Comparison of ENCODE assay signal across 8 mouse cellular contexts in genomic region chr11:75533314-75534015, GRCm38 (mm10). TPM values are rescaled to one million over a fixed set of nuclear protein-coding genes. Genes with fewer than 3 reads are reported as not detected.
DNase-seq lines count a peak whose midpoint lies in the region; ATAC-seq lines count a peak whose summit lies in the region.

No protein-coding gene starts in this region.

- no peaks in the 10 kb centered on the region for H3K9me3 ChIP-seq in heart, embryonic 12.5 days (replicated peaks)
- H3K9me3 ChIP-seq in forebrain, embryonic 16.5 days (ENCODE audit: control insufficient read depth, low read length): no peaks in the 10 kb centered on the region
- no peaks in the 10 kb centered on the region for H3K9me3 ChIP-seq in midbrain, embryonic 10.5 days (replicated peaks)

- peak overlapping the region; percentile 7; the same call in 1 of the 2 replicates for H3K4me3 ChIP-seq in heart, embryonic 12.5 days
- H3K4me3 ChIP-seq in forebrain, embryonic 16.5 days (replicated peaks; ENCODE audit: low read length): peak overlapping the region; percentile 78
- peak overlapping the region; percentile 87; the same call in 1 of the 2 replicates for H3K4me3 ChIP-seq in midbrain, embryonic 10.5 days

- no peak overlapping the region for H3K27ac ChIP-seq in heart, embryonic 12.5 days (ENCODE audit: poor library complexity, severe bottlenecking)
- H3K27ac ChIP-seq in forebrain, embryonic 16.5 days (ENCODE audit: low read length): no peak overlapping the region
- no peak overlapping the region for H3K27ac ChIP-seq in midbrain, embryonic 10.5 days (replicated peaks)

- peaks cover 15% of the 10 kb centered on the region; the same call in 1 of the 2 replicates for H3K27me3 ChIP-seq in heart, embryonic 12.5 days (replicated peaks)
- H3K27me3 ChIP-seq in forebrain, embryonic 16.5 days (replicated peaks; ENCODE audit: control insufficient read depth, insufficient read depth, low read length): no peaks in the 10 kb centered on the region
- H3K27me3 ChIP-seq in midbrain, embryonic 10.5 days (ENCODE audit: low read depth, poor library complexity, severe bottlenecking): peaks cover 12% of the 10 kb centered on the region

- peaks cover 43% of the 10 kb centered on the region for H3K4me1 ChIP-seq in heart, embryonic 12.5 days (replicated peaks)
- H3K4me1 ChIP-seq in forebrain, embryonic 16.5 days (replicated peaks; ENCODE audit: control insufficient read depth, insufficient read depth, low read length): peaks cover 36% of the 10 kb centered on the region
- H3K4me1 ChIP-seq in midbrain, embryonic 10.5 days: peaks cover 49% of the 10 kb centered on the region

- no peak overlapping the region for H3K9ac ChIP-seq in heart, embryonic 12.5 days
- H3K9ac ChIP-seq in forebrain, embryonic 16.5 days (replicated peaks; ENCODE audit: low read depth, low read length): peak overlapping the region; percentile 44; the same call in 1 of the 2 replicates

- no peak for DNase-seq in heart, adult 8-10 months (ENCODE audit: low spot score)
- DNase-seq in midbrain, embryonic 10.5 days (ENCODE audit: low spot score): no peak
- no peak for DNase-seq in c-Kit-positive CD71-positive TER-119-positive erythroid progenitor cells, embryonic 14.5 days (ENCODE audit: low spot score)
- no peak for DNase-seq in gastrocnemius, postnatal 14 days
- no peak for DNase-seq in layer of hippocampus, postnatal 14 days (ENCODE audit: low spot score in 2 of 2)

- 68% methylated on average over 6 of the region's 6 CpGs for whole genome bisulfite sequencing in heart, embryonic 12.5 days
- 85% methylated on average over 6 of the region's 6 CpGs for WGBS in forebrain, embryonic 16.5 days
- 84% methylated on average over 6 of the region's 6 CpGs for WGBS in midbrain, embryonic 10.5 days

- H3K4me2 ChIP-seq in heart, embryonic 12.5 days: peak overlapping the region; percentile 97
- peak overlapping the region; percentile 95 for H3K4me2 ChIP-seq in forebrain, embryonic 16.5 days (ENCODE audit: low read length)

- no peak for ATAC-seq in heart, embryonic 12.5 days (ENCODE audit: insufficient number of reproducible peaks, low FRiP score)
- peak; percentile 12 for ATAC-seq in CD4-positive, CD25-positive, alpha-beta regulatory T cell, adult 4 months
- no peak for ATAC-seq in forebrain, embryonic 16.5 days

- intact Hi-C loops in gastrocnemius, postnatal 14 days (cut with DNase I; ENCODE audit: low total_unique reads): no loop called here

- no peaks in the 10 kb centered on the region for H3K36me3 ChIP-seq in heart, embryonic 12.5 days
- H3K36me3 ChIP-seq in forebrain, embryonic 16.5 days (ENCODE audit: control insufficient read depth, insufficient read depth): no peaks in the 10 kb centered on the region
- H3K36me3 ChIP-seq in midbrain, embryonic 10.5 days: no peaks in the 10 kb centered on the region

RNA-seq across cellular contexts. Expression of gene Slc43a2, which starts 2.0 kb away (rescaled TPM):
- polyA plus RNA-seq in heart, embryonic 12.5 days (2016; fragmentation: Nextera tagmentation; extraction: Ambion mirVana): 4.1 and 4.3 TPM in 2 replicates
- total RNA-seq in heart, adult 8-10 months (2022): 10 to 100 TPM; 13.2 to 22.8 (median 20.1) TPM
- 10 to 100 TPM; 17.3 to 27.2 TPM for polyA plus RNA-seq in CD4-positive, CD25-positive, alpha-beta regulatory T cell, adult 4 months (2017; shearing (Covaris generic))
- 12.5 and 16.4 TPM in 2 replicates for polyA plus RNA-seq in forebrain, embryonic 16.5 days (2015; fragmentation: Nextera tagmentation; extraction: Ambion mirVana)
- polyA plus RNA-seq in midbrain, embryonic 10.5 days (2016; fragmentation: Nextera tagmentation; extraction: Ambion mirVana): 6.5 and 8.2 TPM in 2 replicates
- 10 to 100 TPM; 25.3 to 30.8 TPM for total RNA-seq in gastrocnemius, postnatal 14 days (2021)
- total RNA-seq in layer of hippocampus, postnatal 14 days (2021): 10 to 100 TPM; 40.5 to 44.7 TPM

RNA-seq across cellular contexts. Expression of gene Scarf1, which starts 20.1 kb away (rescaled TPM):
- polyA plus RNA-seq in heart, embryonic 12.5 days (2016; fragmentation: Nextera tagmentation; extraction: Ambion mirVana): 12.3 and 13.8 TPM in 2 replicates
- 1 to 10 TPM; 6.3 to 8.5 (median 7.4) TPM for total RNA-seq in heart, adult 8-10 months (2022)
- under 1 TPM; 0.85 to 0.91 TPM for polyA plus RNA-seq in CD4-positive, CD25-positive, alpha-beta regulatory T cell, adult 4 months (2017; shearing (Covaris generic))
- polyA plus RNA-seq in forebrain, embryonic 16.5 days (2015; fragmentation: Nextera tagmentation; extraction: Ambion mirVana): 3.6 and 4.2 TPM in 2 replicates
- polyA plus RNA-seq in midbrain, embryonic 10.5 days (2016; fragmentation: Nextera tagmentation; extraction: Ambion mirVana): 4.7 and 4.8 TPM in 2 replicates
- total RNA-seq in gastrocnemius, postnatal 14 days (2021): 1 to 10 TPM; 7.1 to 7.2 TPM
- 1 to 10 TPM; 2.9 to 3.3 TPM for total RNA-seq in layer of hippocampus, postnatal 14 days (2021)

RNA-seq across cellular contexts. Expression of gene Rilp, which starts 23.6 kb away (rescaled TPM):
- 1.4 and 2.3 TPM in 2 replicates for polyA plus RNA-seq in heart, embryonic 12.5 days (2016; fragmentation: Nextera tagmentation; extraction: Ambion mirVana)
- total RNA-seq in heart, adult 8-10 months (2022): 10 to 100 TPM; 47.8 to 61.5 (median 56.2) TPM
- polyA plus RNA-seq in CD4-positive, CD25-positive, alpha-beta regulatory T cell, adult 4 months (2017; shearing (Covaris generic)): under 1 TPM in 1 of 2 experiments, not detected in 1; 0.56 TPM
- polyA plus RNA-seq in forebrain, embryonic 16.5 days (2015; fragmentation: Nextera tagmentation; extraction: Ambion mirVana): 1.2 and 1.3 TPM in 2 replicates
- polyA plus RNA-seq in midbrain, embryonic 10.5 days (2016; fragmentation: Nextera tagmentation; extraction: Ambion mirVana): 0.35 and 0.44 TPM in 2 replicates
- 10 to 100 TPM; 40.5 to 41.3 TPM for total RNA-seq in gastrocnemius, postnatal 14 days (2021)
- total RNA-seq in layer of hippocampus, postnatal 14 days (2021): 1 to 10 TPM; 3.7 to 5.0 TPM

RNA-seq across cellular contexts. Expression of gene Prpf8, which starts 46.8 kb away (rescaled TPM):
- 41.3 and 42.7 TPM in 2 replicates for polyA plus RNA-seq in heart, embryonic 12.5 days (2016; fragmentation: Nextera tagmentation; extraction: Ambion mirVana)
- 10 to 100 TPM; 92.4 to 99.5 (median 94.6) TPM for total RNA-seq in heart, adult 8-10 months (2022)
- 10 to 100 TPM; 37.0 to 42.3 TPM for polyA plus RNA-seq in CD4-positive, CD25-positive, alpha-beta regulatory T cell, adult 4 months (2017; shearing (Covaris generic))
- polyA plus RNA-seq in forebrain, embryonic 16.5 days (2015; fragmentation: Nextera tagmentation; extraction: Ambion mirVana): 54.8 and 58.5 TPM in 2 replicates
- polyA plus RNA-seq in midbrain, embryonic 10.5 days (2016; fragmentation: Nextera tagmentation; extraction: Ambion mirVana): 67.3 and 72.2 TPM in 2 replicates
- 10 to 100 TPM; 64.9 to 68.5 TPM for total RNA-seq in gastrocnemius, postnatal 14 days (2021)
- 100 to 1,000 TPM; 111 to 113 TPM for total RNA-seq in layer of hippocampus, postnatal 14 days (2021)

RNA-seq across cellular contexts. Expression of gene Pitpna, which starts 54.4 kb away (rescaled TPM):
- 75.3 and 80.1 TPM in 2 replicates for polyA plus RNA-seq in heart, embryonic 12.5 days (2016; fragmentation: Nextera tagmentation; extraction: Ambion mirVana)
- total RNA-seq in heart, adult 8-10 months (2022): 100 to 1,000 TPM in 3 of 4 experiments, 10 to 100 TPM in 1; 89.5 to 110 (median 105) TPM
- 10 to 100 TPM; 22.1 to 42.5 TPM for polyA plus RNA-seq in CD4-positive, CD25-positive, alpha-beta regulatory T cell, adult 4 months (2017; shearing (Covaris generic))
- 86.1 and 90.2 TPM in 2 replicates for polyA plus RNA-seq in forebrain, embryonic 16.5 days (2015; fragmentation: Nextera tagmentation; extraction: Ambion mirVana)
- 63.4 and 65.5 TPM in 2 replicates for polyA plus RNA-seq in midbrain, embryonic 10.5 days (2016; fragmentation: Nextera tagmentation; extraction: Ambion mirVana)
- 100 to 1,000 TPM; 176 to 185 TPM for total RNA-seq in gastrocnemius, postnatal 14 days (2021)
- total RNA-seq in layer of hippocampus, postnatal 14 days (2021): 100 to 1,000 TPM; 312 to 321 TPM

Comparison
In these comparisons a context has a peak if more than half of its experiments do, and no peak if none do; other contexts are left out.
1. H3K4me3 ChIP-seq: peak in every context shown above with its lines; median percentile 87 in midbrain, embryonic 10.5 days; 78 in forebrain, embryonic 16.5 days; 7 in heart, embryonic 12.5 days.